Mouse (Mus musculus) embryo, embryonic 9.5 days (tissue): ENCODE results near the gene Tdrd9.
A peak's percentile ranks its signal among the peaks of the same experiment; 100 is the strongest.
"Not testable (repeated sequence)": the region's sequence is repeated elsewhere in the genome, so short reads cannot be mapped to it uniquely, and the experiment has no call there.

Experiments
- DNase-seq: peaks from one replicate; pipeline ENCODE4 v3.0.0-alpha.2; 2017; ENCODE audit errors: extremely low spot score

Gene Tdrd9

GRCm38 (mm10) chr12:111971231-111971686 lies at the start of gene Tdrd9:
Gene Tdrd9 (plus strand): TSS chr12:111971559.
- no peak for DNase-seq

- DNase-seq: no peak
Observed at GRCm38 (mm10) chr12:111923117-111923516, 48.2 kb upstream of the Tdrd9 start.

GRCm38 (mm10) chr12:111927338-111927737 lies 44.0 kb upstream of the Tdrd9 start:
- DNase-seq: no peak

- DNase-seq: no peak
Observed at GRCm38 (mm10) chr12:111928411-111928966, 42.9 kb upstream of the Tdrd9 start.

GRCm38 (mm10) chr12:111931411-111932025 lies 39.8 kb upstream of the Tdrd9 start:
- no peak for DNase-seq

- no peak for DNase-seq
Observed at GRCm38 (mm10) chr12:111932513-111932912, 38.8 kb upstream of the Tdrd9 start.

GRCm38 (mm10) chr12:111933032-111933704 lies 38.2 kb upstream of the Tdrd9 start:
- DNase-seq: no peak

- DNase-seq: no peak
Observed at GRCm38 (mm10) chr12:111933971-111934370, 37.4 kb upstream of the Tdrd9 start.

GRCm38 (mm10) chr12:111936706-111937550 lies 34.4 kb upstream of the Tdrd9 start:
- DNase-seq: no peak

- peak; percentile 45 for DNase-seq
Observed at GRCm38 (mm10) chr12:111938623-111939177, 32.7 kb upstream of the Tdrd9 start.

- no peak for DNase-seq
Observed at GRCm38 (mm10) chr12:111943421-111944064, 27.8 kb upstream of the Tdrd9 start.

- not testable (repeated sequence) for DNase-seq
Observed at GRCm38 (mm10) chr12:111944065-111944987, 27.0 kb upstream of the Tdrd9 start.

GRCm38 (mm10) chr12:111945115-111945514 lies 26.2 kb upstream of the Tdrd9 start:
- DNase-seq: peak; percentile 50

GRCm38 (mm10) chr12:111945765-111946655 lies 25.3 kb upstream of the Tdrd9 start:
- not testable (repeated sequence) for DNase-seq

GRCm38 (mm10) chr12:111946716-111947115 lies 24.6 kb upstream of the Tdrd9 start:
- DNase-seq: peak; percentile 41

- no peak for DNase-seq
Observed at GRCm38 (mm10) chr12:111950486-111950885, 20.9 kb upstream of the Tdrd9 start.

GRCm38 (mm10) chr12:111951701-111952100 lies 19.7 kb upstream of the Tdrd9 start:
- no peak for DNase-seq

- no peak for DNase-seq
Observed at GRCm38 (mm10) chr12:111956173-111956572, 15.2 kb upstream of the Tdrd9 start.
